Mouse (Mus musculus) telencephalon, adult 2 months (tissue): ENCODE measurements around the gene Cym.

Experiments
- DNase-seq: peaks from one replicate; pipeline ENCODE4 v3.0.0-alpha.2; 2011; ENCODE audit warnings: low read depth, low spot score

Gene Cym

DNA sequence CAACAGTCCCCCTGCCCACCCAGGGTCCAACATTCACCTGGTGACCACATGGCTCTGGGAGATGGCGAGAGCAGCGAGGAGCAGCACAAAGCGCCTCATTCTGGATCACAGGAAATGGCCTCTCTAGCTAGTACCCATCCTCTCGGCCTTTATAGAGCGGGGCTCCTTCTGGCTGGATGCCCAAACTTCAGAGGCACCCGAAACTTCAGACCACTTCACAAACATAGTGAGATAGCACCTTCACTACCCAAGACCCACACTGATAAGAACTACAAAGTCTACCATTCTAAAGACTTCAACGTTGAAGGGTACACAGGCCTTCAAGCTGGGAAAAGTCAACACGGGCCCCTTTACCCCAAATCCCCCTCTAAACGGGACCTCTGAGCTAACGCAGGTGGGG lies at the start of gene Cym:
TSS of gene Cym (minus strand) at position 125 of the 400 bp plus-strand sequence.
- no peak for DNase-seq

DNA sequence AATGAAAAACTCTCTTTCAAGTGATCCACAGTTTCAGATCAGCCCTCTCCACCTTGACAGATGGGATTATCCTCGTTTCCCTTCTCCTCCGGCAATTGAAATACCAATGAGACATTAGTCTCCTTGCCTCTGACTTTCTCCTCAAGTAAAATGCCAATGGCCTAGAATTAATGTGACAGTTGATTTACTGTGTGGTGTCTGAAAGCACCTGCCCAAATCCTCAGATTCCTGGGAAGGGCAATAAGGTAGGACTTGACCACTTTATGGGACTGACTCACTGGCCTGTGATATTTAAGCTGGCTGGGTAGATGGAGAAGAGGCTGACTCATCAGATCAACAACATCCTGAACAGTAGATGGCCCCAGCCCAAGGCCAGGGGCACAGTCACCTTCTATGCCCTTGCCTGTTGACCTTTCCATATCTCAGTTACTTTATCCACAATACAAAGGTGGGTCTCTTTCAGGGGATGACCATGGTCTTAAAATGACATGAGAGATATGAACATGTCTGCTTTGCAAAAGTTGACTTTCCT lies 45.3 kb upstream of the Cym start:
- DNase-seq = no peak

DNA sequence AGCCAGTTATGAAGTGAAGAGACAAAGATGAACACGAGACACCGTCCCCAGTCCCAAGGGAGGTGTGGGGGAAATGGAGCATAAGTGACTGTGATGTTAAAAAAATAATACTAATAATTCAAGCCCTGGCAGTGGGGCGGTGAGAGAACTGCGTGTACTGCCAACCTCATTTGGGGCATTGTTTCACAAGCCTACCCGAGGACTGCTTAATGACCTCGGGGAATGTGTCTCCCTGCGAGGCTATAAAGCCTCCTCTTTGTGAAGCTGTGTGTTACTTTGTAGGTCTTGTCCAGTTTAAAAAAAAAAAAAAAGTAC lies 40.3 kb upstream of the Cym start:
- DNase-seq = no peak

DNA sequence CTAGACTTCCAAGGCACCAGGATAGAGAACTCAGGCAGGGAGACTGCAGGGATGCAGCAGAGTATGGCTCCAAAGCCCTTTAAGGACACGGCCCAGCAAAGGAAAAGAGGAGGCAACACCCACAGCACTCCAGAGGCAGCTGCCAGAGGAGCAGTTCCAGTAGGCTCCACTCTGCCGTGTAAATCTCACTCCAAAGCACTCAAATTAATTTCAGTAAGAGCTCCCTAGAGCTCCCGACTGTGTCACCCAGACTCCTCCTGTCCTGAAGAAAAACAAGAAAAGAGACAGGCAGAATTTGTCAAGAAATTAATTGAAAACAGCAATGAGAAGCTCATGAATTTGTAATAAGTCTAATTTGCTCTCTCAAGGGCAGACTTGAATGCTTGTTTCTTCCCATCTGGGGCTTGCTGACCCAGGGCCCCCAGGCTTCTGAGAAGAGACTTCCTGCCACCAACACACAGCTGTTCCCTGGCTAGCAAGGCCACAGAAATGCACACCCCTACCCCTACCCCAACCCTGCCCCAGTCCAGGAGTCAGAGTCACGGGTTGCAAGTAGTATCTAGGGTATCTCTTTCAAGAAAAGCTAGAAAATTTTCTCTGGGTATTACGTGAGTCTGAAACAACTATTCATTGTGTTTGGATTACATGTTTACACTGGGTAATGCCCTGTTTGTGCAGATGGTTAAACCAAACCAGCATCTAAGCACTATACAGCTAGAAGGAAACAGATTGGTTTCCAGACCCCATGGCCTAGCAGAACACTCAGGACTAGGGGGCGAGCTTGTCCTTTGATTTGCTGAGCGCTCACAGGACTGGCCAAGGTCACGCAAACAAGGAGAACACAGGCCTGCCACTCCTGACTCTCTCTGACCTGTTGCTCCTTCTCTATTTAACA lies 39.7 kb upstream of the Cym start:
- peak; percentile 22 for DNase-seq

DNA sequence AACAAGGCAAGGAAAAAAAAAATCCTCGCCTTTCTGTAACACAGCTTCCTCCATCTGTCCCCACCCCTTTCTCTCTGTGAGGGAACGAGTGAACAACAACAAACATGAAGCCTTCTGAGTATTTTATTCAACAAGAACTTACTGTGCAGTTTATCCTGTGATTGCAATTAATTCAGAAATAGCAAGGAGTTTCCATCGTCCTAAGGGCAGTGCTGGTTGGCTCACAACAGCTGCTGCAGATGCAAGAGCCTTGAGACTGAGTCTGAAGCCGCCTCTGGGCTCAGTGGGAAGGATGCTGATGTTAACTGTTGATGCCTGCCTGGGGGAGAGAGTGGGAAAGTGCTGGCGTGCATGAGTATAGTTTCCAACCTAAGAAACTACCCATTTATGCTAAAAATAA lies 36.4 kb upstream of the Cym start:
- no peak for DNase-seq

DNA sequence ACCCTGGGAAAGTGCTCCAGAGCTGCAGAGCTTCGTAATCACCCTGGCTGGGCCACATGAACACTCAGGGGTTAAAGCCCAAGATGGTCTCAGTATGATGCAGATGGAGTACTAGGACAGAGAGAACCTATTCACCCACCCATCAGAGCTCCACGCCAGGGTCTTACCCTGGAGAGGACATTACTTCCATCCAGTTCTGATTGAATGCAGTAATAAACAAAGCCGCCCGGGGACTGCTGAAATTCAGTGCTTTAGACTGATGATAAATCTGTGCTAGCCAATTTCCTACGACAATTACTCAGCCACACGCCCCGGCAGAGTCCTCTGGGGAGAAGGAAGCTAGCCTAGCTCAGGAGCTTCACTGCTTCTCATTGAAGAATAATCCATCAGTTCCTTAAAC lies 35.2 kb upstream of the Cym start:
- DNase-seq = no peak

DNA sequence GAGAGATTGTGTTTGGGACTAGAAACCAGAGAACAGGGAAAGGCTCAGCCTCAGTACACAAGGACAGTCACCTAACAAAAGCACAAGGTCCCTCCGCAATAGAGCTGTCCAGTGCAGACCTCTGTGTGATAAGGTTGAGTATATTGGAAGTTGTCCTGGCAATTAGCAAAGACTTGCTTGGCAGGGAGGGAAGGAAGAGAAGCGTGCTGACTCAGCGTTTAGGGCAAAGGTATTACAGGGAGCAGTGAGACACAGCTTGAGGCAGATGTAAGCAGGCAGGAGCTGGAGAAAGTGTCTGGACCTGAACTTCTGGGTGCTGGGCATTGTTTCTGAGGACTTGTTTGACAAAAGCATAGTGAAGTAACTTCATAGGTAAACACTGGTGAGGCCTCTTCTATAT lies 34.5 kb upstream of the Cym start:
- no peak for DNase-seq

DNA sequence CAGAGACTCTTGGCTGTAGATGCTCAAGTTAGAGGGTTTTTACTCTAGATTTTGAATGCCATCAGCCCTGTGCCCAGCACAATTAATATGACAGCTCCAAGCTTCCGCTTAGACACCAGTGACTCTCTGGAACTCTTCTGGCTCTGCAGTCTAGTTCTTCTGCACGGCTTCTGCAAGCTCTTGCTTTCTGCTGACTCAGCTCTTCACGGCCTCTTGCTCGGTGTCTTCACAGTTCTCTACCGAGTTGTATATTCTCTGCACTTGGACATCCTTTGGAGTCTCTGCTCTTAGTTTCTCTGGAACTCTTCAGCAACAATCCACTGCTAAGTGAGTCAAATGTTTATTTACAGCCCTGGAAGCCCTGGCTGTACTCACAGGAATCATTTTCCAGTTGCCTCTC lies 32.4 kb upstream of the Cym start:
- peak; percentile 10 for DNase-seq

DNA sequence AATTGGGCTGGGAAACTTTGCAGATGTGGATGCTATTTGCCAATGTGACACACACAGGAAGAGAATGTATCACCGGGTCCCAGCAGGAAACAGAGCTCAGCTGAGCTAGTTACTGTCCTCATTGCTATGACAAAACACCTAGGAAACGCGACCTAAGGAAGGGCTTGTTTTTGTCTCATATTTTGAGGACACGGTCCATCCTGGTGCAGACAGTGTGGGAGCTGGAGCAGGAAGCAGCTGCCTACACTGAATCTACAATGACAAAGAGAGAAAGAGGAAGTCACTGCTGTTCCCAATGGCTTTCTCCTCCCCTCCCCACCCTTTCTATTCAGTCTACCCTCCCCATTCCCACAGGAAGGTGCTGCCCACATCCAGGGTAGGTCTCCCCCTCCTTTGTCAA lies 30.5 kb upstream of the Cym start:
- no peak for DNase-seq

DNA sequence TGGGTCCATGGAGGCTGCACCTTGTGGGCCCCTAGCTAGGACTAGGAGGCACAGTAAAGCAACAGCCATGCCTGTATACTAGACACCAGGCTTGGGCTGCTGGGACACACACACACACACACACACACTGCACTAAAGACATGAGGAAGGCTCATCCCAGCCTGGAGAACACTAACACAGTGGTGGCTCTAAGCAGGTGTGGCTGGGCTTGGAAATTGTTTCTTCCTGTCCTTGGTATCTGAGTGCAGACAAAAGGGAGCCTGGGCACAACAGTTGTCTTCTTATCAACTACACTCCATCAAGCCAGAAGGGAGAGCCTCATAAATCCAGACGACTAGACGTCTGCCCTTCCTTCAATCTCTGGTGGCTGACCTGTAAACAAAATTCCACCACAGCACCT lies 28.8 kb upstream of the Cym start:
- DNase-seq = no peak

DNA sequence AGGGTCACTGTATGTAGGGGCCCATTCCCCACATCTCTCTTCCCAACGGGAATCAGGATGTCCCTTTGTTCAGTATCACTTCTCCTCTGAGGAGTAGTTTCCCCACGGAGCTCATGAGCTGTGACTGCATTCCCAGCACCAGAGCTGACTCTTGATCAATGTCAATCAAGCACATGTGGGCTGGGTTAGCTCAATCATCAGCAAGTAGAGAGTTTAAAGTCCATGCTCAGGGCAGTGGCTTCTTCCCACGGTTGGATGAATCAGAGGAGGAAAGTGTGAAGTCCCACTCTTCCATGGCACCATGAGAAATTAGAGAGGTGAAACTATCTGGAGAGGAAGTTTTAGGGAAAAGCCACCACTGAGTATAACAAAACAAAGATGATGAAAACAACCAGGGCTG lies 27.5 kb upstream of the Cym start:
- DNase-seq = no peak

DNA sequence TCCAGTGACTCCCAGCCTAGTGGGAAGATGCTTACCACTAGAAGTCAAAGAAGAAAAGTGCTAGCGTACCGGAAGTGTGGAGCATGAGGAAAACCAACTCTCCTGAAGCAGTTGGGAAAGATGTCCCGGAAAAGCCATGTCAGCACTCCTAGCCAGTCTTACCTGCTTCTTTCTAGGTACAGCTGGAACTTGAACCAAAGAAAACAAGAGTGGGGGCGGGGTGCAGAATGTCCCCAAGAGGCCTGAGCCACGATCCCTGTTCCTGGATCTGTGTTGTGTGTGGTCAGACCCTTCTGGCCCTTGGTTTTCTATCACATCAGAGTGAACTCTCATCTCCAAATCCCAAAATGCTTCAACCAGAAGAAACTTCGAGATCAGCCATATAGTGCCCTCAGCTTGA lies 25.3 kb upstream of the Cym start:
- DNase-seq = no peak

DNA sequence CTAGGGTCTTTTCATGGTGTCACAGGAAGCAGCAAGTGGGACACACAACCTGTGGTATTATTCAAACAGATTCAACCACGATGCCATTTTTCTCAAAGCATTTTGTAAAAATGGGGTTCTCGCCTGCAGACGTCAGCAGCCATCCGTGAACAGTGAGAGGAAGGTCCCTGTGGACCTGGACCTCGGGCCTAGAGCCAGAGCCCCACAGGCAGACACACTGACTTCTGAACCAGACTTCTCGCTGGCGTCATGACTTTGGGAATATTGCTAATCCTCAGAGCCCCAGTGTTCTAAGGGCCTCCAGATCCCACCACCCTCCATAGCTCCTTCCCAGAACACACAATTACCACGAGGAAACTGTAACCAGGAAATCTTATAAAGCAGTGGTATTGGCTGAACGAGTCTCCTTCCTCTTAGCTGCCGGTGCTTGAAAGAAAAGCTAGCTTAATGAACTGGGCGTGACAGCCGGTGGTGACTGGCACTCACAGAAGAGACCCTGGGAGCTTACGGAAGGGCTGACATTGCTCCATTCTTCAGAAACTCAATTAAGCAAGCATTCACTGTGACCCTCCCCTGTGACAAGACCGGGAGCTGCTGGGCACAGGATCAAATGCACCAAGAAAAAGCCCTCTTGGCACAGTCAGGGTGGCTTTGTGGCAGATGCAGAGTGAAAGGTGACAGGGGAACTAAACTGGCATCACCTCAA lies 20.0 kb upstream of the Cym start:
- DNase-seq = no peak

DNA sequence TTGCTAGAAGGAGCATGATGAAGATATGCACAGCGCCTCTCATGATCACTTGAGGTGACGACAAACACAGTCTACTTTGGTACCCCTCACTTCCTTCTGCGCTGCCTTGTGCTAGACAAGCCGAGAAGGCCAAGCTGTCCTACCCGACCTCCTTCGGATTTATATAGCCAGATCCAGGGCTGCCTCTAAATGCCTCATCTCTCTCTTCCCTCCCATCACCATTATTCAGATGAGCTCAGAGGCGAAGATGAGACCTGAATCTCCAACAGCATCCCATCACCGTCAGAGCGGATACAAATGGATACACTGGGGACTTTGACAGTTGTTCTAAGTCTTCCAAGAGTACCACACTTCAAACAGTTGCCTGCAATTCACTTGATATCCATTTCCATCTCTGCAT lies 18.1 kb upstream of the Cym start, which contains the start of gene Prok1:
TSS of gene Prok1 (minus strand) at position 101 of the 400 bp plus-strand sequence.
- no peak for DNase-seq

DNA sequence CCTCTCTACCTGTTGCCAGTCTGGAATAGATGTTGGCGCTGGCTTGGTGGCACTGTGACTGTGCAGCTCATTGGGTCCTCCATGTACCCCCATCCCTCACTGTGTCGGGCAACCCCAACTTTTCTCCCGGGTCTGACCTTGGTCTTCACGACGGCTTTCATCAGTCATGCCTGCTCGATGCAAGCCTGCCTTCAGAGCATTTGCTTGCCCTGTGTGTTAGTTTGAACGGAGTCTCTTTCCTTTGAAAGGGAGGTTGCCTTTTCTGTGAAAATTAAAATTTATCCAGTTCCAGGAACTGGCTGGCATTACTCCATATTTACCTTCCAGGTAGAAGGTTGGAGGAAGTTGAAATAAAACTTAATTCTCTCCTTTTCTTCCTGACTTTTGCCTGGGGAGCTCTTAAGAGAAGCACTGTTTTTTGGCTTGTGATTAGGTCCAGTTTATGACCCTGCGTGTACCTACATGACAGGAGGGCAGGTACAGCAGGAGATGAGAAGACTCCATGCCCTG lies 17.0 kb upstream of the Cym start:
- no peak for DNase-seq

DNA sequence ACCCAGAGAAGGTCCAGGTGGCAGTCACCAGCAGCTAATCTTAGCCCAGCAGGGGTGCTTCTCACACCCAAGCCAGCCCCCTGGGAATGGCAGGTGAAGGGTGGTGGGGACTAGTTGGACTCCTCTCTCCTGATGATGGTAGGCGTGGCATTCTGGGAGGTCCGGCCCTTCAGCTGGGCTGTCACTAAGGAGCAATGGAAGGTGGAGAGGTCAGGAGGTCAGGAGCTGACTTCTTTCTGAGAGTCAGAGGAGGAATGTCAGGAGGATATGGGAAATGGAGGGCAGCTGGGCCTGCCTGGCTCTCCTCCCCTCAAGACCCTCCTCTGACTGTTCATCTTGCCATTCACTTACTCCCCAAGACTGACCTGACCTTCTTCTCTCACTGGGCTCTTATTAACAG lies 16.5 kb upstream of the Cym start:
- no peak for DNase-seq

DNA sequence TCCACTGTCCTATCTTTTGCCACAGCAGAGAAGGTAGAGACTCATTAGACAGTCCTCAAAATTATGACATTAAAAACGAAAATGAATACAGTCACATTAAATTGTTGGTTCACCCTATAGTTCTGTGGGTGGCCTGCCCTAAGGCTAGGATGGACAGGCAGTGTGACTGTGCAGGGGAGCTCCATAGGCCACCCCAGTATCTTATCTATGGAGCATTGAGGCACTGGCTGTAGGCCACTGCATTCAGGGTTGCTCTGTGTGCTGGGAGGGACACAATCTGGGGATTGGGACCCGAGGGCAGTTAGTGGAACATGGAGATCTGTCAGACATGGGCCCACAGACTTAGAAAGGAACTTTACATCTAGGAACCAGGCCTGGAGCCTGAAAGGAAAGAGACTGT lies 12.4 kb upstream of the Cym start:
- DNase-seq = no peak

DNA sequence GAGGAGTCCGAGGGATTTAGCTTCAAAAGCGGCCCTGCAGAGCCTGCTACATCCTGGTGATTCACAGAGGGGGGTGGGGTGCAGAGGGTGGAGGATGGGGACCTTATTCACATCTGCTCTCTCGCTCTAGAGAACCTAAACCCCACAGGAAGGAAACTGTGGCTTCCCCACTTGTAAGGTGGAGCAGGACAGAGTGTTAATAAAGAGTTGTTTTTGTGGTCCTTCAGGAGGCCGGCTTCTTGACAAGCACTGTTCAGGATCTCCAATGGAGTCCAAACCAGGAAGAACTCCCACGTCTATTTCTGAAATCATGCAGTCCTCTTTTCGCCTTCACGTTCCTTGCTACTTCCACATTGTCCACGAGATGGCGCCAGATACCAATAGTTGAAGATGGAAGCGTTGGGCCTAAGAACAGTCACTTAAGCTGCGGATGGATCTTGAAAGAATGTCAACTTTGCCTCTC lies 11.8 kb upstream of the Cym start:
- DNase-seq = peak; percentile 87

DNA sequence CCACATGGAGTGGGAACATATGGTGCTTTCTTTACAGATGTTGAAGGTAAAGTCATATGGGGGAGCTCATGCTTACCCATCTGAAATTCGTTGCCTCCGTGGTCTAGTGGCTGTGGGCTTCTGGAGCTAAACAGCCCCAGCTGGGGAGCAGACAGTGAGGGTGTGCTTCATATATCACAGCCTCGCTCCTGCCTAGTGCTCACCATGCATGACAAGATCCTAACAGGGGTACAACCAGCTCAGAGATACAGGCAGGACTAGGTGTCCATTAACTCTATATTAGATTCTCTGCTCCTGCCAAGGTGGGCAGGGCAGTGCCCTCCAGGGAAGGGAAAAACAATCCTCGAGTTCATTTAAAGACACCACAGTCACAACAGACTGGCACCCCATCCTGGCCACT lies 9.7 kb upstream of the Cym start:
- DNase-seq = no peak

DNA sequence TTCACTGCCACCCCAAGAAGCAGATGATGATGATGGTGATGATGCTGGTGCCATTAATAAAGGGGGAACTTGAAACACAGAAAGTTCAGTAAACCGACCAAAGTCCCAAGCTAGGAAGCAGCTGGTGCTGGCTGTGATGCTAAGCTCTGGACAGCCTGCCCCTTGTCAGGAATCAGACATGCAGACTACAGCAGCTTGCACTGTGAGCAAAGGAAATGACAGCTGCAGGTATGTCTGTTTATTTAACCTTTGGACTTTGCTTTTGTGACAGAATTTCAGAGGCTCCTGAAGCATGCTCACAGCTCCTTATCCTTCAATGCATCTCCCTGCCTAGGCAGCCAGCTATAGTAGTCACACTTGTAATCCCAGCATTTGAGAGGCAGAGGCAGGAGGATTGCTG lies 9.0 kb upstream of the Cym start, which contains the start of gene A630076J17Rik:
TSS of gene A630076J17Rik (plus strand) at position 88 of the 400 bp plus-strand sequence.
- no peak for DNase-seq

DNA sequence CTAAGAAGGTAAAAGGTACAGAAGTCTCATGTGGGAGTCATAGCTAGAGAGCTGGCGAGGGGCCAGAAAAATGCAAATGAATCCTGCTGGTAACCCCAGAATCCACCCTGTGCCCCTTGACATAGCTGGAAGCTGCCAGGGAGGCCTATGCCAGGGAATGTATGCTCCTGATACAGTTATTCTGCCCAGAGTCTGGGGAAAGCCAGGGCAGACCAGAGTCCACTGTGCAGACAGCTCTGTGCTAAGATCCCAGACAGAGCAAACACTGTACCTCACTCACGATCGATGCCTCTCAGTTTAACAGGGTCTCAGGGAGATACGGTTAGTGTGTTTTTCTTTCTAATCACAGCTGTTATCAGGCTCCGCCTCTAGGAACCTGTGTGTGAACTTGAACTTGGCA lies 8.3 kb upstream of the Cym start:
- no peak for DNase-seq

DNA sequence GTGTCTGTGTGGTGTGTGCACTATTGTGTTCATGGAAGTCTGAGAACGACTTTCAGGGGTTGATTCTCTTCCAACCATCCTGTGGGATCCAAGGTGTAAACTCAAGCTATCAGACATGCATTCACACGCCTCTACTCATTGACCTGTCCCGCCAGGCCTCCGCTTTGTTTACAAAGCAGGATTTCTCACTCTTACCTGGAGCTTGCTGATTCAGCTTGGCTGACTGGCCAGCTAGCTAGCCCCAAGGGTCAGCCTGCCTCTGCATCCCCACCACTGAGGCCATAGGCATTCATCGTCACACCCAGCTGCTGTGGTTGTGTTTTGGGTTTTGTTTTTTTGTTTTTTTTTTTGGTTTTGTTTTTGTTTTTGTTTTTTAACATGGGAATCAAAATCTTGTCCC lies 7.7 kb upstream of the Cym start:
- no peak for DNase-seq

DNA sequence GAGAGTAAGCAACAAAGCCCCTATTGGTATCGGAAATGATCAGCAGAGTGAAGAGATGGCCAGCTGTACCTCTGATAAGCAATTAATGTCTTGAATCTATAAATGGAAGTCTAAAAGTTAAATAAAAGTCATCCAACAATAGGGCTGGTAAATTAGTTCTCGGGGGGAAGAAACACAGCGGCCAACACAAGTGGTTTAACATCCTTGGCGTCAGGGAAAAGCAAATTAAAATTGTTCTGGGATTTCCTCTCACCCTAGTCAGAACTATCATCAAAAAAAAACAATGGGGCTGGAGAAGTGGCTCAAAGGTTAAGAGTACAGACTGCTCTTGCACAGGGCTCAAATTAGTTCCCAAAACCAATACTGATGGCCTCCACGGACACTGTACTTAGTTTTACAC lies 4.3 kb upstream of the Cym start:
- DNase-seq = no peak
